Mouse (Mus musculus): ENCODE data around the gene Tigd4. TPM values are rescaled to one million over a fixed set of nuclear protein-coding genes. Genes with fewer than 3 reads are reported as not detected.
A peak's percentile ranks its signal among the peaks of the same experiment; 100 is the strongest.
"Not testable (repeated sequence)": the region's sequence is repeated elsewhere in the genome, so short reads cannot be mapped to it uniquely, and the experiment has no call there.

Gene Tigd4
- polyA plus RNA-seq (2012; ENCODE audit: insufficient read depth, insufficient read length, missing spikeins) = not detected in 2 replicates

DNA sequence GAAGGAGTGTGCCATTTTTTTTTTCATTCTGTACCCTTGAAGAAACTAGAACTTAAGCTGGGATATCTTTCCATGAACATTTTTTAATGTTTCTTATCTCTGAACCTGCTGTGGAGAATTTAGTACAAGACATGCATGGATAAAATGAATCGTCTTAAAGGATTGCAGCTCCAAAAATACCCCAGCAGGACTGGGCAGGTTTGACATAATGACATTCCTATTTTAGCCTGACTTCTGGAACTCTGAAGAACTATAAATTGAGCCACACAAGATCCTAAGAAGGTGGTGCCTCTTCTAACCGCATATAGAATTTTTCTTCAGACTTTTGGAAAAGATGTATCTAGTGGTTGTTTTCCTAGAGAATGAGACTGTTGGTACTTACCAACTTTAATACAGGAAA, at the start of gene Tigd4:
Tigd4 (plus strand) TSS at position 301 of the 400 bp plus-strand sequence.
- Histone ChIP-seq H3K27ac (replicated peaks; ENCODE audit: low read depth, low read length) (no peak within 1 kb of the TSS), H3K4me3 (ENCODE audit: insufficient read depth, low read depth, low read length) (no peak within 1 kb of the TSS), H3K4me1 (ENCODE audit: control insufficient read depth, insufficient read depth, insufficient read length, low read length) (no peaks in the 10 kb centered on the region)

DNA sequence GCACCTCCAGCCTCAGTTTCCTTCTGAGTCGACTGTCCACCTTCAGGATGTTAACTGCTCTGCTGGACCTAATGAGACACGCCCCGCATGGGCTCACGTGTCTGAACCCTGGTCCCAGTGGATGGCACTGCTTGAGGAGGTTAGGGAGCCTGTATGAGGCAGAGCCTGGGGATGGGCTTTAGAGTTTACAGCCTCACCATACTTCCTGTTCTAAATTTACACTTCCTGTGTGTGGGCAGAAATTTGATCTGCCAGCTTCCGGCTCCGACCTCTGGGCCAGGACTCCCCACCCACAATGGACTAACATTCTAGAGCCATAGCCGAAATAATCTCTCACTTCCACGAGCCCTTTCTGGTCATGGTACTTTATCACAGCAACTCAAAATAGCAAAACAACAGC, 46.2 kb upstream of the Tigd4 start:
- peaks cover 8% of the 10 kb centered on the region; the same call in 1 of the 2 replicates for H3K4me1 ChIP-seq (ENCODE audit: control insufficient read depth, insufficient read depth, insufficient read length, low read length)
- no peak overlapping the region for H3K27ac ChIP-seq (replicated peaks; ENCODE audit: low read depth, low read length)
- H3K4me3 ChIP-seq (ENCODE audit: insufficient read depth, low read depth, low read length) = no peak overlapping the region

DNA sequence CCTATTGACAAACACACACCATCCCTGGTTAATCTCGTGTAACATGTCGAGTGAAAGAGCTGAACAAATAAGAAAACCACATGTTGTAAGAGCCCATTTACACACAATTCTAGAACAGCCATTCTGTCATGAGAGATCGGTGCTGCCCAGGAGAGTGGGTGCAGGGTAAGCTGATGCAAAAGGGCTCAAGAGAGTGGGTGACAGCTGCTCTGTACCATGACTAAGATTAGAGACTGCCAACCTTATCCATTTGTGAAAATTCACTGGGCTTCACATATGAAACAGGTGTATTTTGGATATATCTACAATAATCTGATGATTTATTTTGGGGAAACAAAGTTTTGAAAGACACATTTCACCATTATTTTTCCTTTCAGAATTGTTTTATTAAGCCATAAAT, 37.6 kb upstream of the Tigd4 start:
- no peak overlapping the region for H3K4me3 ChIP-seq (ENCODE audit: insufficient read depth, low read depth, low read length)

DNA sequence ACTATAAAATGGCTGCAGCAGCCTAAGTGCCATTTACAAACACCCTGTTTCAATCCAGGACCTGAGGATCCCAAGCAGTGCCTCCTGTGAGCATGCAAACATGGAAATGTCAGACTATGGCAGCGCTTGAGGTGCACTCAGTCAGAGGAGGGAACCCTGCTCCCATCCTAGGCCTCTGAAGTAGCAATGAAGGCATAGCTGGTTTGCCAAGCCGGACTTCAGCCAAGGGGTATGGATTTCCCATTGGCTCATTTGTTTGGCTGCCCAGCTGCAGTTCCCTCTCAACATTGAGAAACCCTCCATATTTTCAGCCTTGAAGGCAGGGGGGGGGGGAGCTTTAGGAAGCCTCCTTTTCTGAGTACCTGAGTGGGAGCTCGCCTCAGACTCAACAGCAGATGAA, 35.1 kb upstream of the Tigd4 start:
- Histone ChIP-seq H3K27ac (replicated peaks; ENCODE audit: low read depth, low read length) (no peak overlapping the region), H3K4me3 (ENCODE audit: insufficient read depth, low read depth, low read length) (no peak overlapping the region), H3K4me1 (ENCODE audit: control insufficient read depth, insufficient read depth, insufficient read length, low read length) (peaks cover 12% of the 10 kb centered on the region)

More for the DNA sequence above, 37.6 kb upstream of the Tigd4 start:
- Histone ChIP-seq H3K27ac (replicated peaks; ENCODE audit: low read depth, low read length) (no peak overlapping the region), H3K4me1 (ENCODE audit: control insufficient read depth, insufficient read depth, insufficient read length, low read length) (peaks cover 10% of the 10 kb centered on the region; the same call in 1 of the 2 replicates)

DNA sequence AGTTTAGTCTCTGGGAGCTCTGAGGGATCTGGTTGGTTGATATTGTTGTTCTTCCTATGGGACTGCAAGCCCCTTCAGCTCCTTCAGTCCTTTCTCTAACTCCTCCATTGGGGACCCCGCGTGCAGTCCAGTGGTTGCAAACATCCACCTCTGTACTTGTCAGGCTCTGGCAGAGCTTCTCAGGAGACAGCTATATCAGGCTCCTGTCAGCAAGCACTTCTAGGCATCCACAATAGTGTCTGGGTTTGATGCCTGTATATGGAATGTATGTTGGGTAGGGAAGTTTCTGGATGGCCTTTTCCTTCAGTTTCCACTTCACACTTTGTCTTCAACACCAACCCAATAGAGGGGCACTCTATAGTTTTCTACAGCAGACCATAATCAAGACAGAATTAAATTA, 30.5 kb upstream of the Tigd4 start:
- not testable (repeated sequence) for H3K4me3 ChIP-seq (ENCODE audit: insufficient read depth, low read depth, low read length); H3K27ac ChIP-seq (replicated peaks; ENCODE audit: low read depth, low read length)
- peaks cover 12% of the 10 kb centered on the region for H3K4me1 ChIP-seq (ENCODE audit: control insufficient read depth, insufficient read depth, insufficient read length, low read length)

DNA sequence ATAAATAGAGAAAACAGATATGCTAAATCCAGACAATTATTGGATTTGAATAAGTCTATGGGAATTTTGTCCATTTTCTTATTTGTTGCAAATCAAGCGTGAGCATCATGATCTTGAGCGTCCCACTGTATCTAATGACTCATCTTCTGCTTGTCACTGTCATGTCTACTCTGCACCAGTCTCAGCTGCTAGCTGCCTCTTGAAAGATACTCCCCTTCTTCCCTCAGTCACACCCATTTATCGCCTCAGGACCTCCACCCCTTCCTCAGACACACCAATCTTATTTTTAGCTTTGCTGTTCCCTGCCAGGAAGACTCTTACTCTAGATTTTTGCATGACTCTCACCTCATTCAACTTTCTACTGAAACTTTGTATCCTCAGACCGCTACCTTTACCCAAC, 30.0 kb upstream of the Tigd4 start:
- Histone ChIP-seq H3K4me1 (ENCODE audit: control insufficient read depth, insufficient read depth, insufficient read length, low read length) (peaks cover 8% of the 10 kb centered on the region), H3K27ac (replicated peaks; ENCODE audit: low read depth, low read length) (no peak overlapping the region), H3K4me3 (ENCODE audit: insufficient read depth, low read depth, low read length) (no peak overlapping the region)

DNA sequence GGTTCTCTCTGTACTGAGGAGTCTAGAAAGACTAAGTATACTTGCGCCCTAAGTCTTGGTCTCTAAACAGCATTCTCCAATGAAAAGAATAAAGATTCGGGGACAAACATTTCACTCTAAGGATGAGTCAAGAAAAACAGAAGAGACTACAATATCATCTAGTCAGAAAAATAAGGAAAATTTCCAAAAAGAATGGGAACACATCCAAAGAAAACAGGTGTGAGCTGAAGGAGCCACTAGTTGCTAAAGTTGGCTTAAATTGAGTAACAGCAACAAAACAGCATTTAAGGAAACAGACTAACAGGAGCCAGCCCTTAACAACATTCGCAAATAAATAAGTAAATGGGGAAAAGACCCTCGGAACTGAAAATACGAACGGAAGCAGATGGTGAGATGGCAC, 24.8 kb upstream of the Tigd4 start:
- H3K27ac ChIP-seq (replicated peaks; ENCODE audit: low read depth, low read length) = no peak overlapping the region

DNA sequence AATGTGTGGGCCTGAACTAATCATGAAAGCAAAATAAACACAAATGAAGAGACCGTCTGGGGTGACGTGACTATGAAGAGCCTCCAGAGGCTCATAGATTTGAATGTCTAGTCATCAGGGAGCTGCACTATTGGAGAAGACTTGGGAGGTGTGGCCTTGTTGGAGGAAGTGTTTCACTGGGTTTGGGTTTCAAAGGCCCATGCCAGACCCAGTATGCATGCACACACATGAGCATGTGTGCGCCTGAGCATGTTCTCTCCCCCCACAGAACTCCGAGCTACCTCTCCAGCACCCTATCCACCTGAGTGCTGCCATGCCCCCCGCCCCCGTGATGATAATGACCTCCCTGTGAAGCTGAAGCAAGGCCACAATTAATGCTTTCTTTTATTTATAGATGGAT, 23.8 kb upstream of the Tigd4 start:
- H3K27ac ChIP-seq (replicated peaks; ENCODE audit: low read depth, low read length) = no peak overlapping the region

More for the DNA sequence above, 24.8 kb upstream of the Tigd4 start:
- peaks cover 5% of the 10 kb centered on the region for H3K4me1 ChIP-seq (ENCODE audit: control insufficient read depth, insufficient read depth, insufficient read length, low read length)
- H3K4me3 ChIP-seq (ENCODE audit: insufficient read depth, low read depth, low read length) = no peak overlapping the region

DNA sequence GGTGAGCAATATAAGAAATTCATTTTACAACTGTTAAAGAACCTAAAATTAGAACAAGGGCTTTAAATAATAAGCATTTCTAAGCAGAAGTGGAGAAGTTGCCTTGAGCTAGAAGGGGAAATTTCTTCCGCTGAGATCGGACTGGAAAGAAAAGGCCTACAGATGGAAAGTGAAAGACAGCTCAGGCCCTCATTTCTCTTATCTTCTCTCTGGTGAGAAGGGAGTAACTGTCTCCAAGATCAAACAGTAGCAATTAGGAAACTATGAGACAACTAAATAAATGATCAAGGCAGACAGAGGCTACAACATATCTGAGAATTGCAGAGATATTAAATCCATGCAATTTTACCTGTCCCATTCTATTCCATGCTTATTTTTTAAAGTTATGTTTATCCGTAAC, 22.9 kb upstream of the Tigd4 start:
- H3K4me3 ChIP-seq (ENCODE audit: insufficient read depth, low read depth, low read length) = no peak overlapping the region
- peaks cover 5% of the 10 kb centered on the region for H3K4me1 ChIP-seq (ENCODE audit: control insufficient read depth, insufficient read depth, insufficient read length, low read length)
- no peak overlapping the region for H3K27ac ChIP-seq (replicated peaks; ENCODE audit: low read depth, low read length)

More for the DNA sequence above, 23.8 kb upstream of the Tigd4 start:
- H3K4me3 ChIP-seq (ENCODE audit: insufficient read depth, low read depth, low read length) = no peak overlapping the region
- peaks cover 5% of the 10 kb centered on the region for H3K4me1 ChIP-seq (ENCODE audit: control insufficient read depth, insufficient read depth, insufficient read length, low read length)

DNA sequence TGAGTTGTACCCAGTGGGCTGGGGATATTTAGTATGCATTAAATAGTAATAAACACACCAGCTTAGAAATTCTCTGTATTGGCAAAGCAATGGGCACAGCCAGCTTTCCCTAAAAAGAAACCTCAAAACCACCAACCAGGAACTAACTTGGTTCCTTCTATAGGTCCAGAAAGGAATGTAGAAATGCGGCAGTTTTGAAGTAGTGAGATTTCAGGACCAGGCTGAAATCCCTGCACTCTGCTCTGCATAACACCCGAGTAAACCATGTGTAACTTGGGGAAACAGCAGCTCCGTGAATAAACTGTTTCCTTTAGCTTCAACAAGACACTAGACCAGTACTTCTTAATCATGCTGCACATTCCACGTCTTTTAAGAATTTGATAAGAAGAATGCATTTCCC, 12.7 kb upstream of the Tigd4 start:
- H3K27ac ChIP-seq (replicated peaks; ENCODE audit: low read depth, low read length) = no peak overlapping the region
- no peak overlapping the region for H3K4me3 ChIP-seq (ENCODE audit: insufficient read depth, low read depth, low read length)
- peaks cover 3% of the 10 kb centered on the region; the same call in 1 of the 2 replicates for H3K4me1 ChIP-seq (ENCODE audit: control insufficient read depth, insufficient read depth, insufficient read length, low read length)

DNA sequence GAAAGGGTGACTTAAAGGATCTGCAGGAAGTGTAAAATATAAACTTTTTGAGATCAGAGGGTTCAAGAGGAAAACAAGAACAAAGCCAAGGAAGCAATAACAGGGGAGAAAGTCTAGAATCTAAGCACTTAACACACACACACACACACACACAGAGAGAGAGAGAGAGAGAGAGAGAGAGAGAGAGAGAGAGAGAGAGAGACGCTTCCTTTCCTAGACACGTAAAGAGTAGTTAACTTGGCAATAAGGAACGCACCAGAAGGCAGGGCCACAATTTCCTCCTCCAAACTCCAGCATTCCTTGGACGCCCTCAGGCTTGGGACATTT, 11.7 kb upstream of the Tigd4 start:
- Histone ChIP-seq H3K4me1 (ENCODE audit: control insufficient read depth, insufficient read depth, insufficient read length, low read length) (peaks cover 7% of the 10 kb centered on the region; the same call in 1 of the 2 replicates), H3K4me3 (ENCODE audit: insufficient read depth, low read depth, low read length) (peak overlapping the region; percentile 96), H3K27ac (replicated peaks; ENCODE audit: low read depth, low read length) (peak overlapping the region; percentile 67)

DNA sequence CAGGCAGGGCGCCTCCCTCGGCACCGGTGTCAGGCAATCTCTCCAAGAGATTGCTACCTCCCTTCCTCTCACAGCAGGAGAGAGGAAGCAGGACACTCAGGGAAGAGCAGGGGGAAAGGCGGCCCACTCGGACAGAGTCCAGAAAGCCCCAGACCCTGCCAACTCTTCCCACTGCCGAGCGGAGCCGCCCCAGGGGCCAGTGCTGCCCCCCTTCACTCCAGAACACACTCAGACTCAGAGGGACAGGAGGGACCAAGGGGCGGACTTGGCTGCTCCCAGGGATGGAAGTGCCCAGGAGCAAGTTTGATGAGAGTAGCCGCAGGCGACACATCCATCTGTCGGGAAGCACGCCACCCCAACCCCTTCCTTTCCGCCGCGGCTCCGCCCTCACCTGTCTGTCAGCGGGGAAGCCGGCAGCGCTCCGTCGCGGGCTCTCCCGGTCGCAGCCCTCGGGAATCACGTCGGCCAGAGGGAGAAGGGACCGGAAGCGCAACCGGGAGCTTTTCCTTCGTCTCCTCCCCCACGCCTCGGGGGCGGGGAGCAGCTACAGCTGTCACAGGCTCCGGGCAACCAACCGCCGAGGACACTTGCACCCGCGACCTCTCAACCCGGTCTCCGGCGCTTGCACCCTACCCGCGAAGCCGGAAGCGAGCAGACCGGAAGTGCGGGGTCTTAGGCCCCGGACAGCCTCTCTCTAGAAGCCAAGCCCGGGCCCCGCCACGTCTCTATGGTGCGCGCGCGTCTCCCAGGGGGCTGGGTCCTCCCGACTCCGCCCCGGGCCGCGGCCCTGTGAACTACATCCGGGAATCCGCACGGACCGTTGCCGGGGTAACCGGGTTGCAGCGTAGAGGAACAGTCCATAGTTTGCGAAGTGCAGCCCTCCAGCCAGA, 11.1 kb upstream of the Tigd4 start, which contains the start of gene Arfip1:
Arfip1 (minus strand) TSS at position 603 of the 890 bp plus-strand sequence.
- Histone ChIP-seq H3K4me3 (ENCODE audit: insufficient read depth, low read depth, low read length) (peak within 1 kb of the TSS; percentile 96), H3K27ac (replicated peaks; ENCODE audit: low read depth, low read length) (peak within 1 kb of the TSS; percentile 67), H3K4me1 (ENCODE audit: control insufficient read depth, insufficient read depth, insufficient read length, low read length) (peaks cover 7% of the 10 kb centered on the region; the same call in 1 of the 2 replicates)

DNA sequence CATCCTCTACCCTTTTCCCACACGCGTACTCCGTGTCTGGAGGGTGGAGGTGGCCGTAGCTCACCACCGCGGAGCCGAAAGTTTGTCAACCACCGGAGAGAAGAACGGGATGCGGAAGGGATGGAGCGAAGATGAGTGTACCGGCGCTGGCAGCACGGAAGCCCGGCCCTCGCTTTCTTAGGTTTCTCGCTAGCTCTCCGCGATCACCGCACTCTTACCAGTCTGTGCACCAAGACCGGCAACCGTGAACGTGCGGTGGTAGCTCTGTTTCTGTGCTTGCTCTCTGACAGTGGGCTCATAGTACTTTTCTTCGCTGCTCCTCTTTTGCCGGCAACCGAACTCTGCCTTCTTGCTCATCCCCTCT, 10.5 kb upstream of the Tigd4 start:
- Histone ChIP-seq H3K27ac (replicated peaks; ENCODE audit: low read depth, low read length) (peak overlapping the region; percentile 63), H3K4me3 (ENCODE audit: insufficient read depth, low read depth, low read length) (peak overlapping the region; percentile 96), H3K4me1 (ENCODE audit: control insufficient read depth, insufficient read depth, insufficient read length, low read length) (peaks cover 7% of the 10 kb centered on the region; the same call in 1 of the 2 replicates)

DNA sequence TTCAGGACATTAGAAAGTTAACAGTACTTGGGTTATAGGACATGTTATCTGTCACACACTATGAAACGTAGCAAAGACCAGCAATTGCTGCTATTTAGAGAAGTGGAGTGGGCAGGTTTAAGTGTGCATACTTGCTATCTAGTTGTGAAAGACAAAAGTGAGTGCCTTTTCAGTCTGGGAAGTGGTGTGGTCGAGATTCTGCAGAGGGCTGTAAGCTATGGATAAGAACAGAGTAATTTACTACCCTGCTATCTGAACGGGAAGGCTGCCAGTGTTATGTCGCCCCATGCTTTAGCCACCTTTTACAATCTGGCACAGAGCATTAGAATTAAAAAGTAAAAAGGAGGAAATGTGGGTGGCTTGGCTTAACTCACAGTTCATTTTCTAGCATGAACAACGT, 6.6 kb upstream of the Tigd4 start:
- Histone ChIP-seq H3K4me1 (ENCODE audit: control insufficient read depth, insufficient read depth, insufficient read length, low read length) (0 out of 2 replicates have a peak, but pooled peaks cover 4% of the 10 kb centered on the region), H3K27ac (replicated peaks; ENCODE audit: low read depth, low read length) (no peak overlapping the region), H3K4me3 (ENCODE audit: insufficient read depth, low read depth, low read length) (no peak overlapping the region)

DNA sequence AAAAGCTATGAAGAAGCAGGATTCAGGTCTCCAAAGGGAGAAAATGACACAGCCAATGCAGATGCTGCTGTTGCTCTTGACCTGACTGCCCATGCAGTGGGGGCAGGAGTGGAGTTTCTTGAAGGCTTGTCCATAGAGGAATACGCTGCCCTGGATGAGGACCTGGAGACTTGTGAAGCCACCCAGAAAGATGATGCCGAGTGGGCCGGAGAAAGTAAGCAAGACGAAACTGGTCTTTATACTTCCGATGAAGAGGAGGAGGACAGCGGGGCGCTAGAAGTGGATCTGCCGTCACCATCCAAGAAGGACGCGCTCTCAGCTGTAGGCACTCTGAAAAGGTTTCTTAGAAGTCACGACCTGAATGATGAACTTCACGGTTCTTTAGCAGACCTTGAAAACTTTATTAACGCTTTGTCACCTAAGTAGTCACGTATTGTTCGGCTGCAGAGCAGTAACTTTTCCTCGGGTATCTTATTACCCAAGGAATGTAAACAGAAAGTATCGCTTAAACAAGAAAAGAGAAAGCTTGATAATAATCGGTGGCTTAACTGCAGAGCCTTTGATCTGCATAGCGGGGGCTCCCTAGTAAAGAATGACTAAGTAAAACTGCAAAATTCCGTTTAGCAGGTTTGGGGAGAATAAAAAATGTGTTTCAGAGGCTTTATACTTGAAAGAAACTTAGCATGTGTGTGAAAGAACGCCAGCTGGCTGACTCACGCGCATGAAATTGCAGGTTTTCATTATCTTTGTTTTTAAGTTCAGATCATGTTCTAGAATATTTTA, 1.7 kb downstream of the Tigd4 start:
- H3K4me3 ChIP-seq (ENCODE audit: insufficient read depth, low read depth, low read length) = peak overlapping the region; percentile 60

More for the DNA sequence above, 1.7 kb downstream of the Tigd4 start:
- Histone ChIP-seq H3K27ac (replicated peaks; ENCODE audit: low read depth, low read length) (no peak overlapping the region), H3K4me1 (ENCODE audit: control insufficient read depth, insufficient read depth, insufficient read length, low read length) (no peaks in the 10 kb centered on the region)

All from brown adipose tissue, adult 24 weeks (tissue).